Mouse (Mus musculus): ENCODE measurements around the gene Fabp6. TPM values are rescaled to one million over a fixed set of nuclear protein-coding genes. Genes with fewer than 3 reads are reported as not detected.

Fabp6 gene
- total RNA-seq (2014; fragmentation: Nextera tagmentation) (not detected in 2 replicates), total RNA-seq (2017) (not detected in 2 replicates), polyA plus RNA-seq (2012) (not detected in 2 replicates)

DNA sequence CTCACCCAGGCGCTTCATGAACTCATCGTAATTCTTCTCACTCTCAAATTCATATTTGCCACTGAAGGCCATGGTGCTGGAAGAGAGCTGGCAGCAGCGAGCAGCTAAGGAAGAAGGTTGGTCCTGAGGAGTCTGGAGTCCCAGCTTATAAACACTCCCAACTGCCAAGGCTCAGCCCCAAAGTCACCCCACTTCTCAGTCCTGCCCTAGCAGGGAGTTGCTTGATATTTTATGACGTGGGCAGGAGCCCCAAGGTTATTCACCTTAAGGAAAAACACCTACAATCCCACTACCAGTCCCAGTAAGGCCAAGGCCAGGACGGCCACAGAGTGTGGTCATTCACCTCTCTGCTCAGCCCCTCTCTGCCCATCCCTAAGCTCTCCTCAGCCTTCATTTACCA, at the start of gene Fabp6:
Gene Fabp6, minus strand, starts transcription at position 101 of the 400 bp plus-strand sequence.
- ATAC-seq (ENCODE audit: extremely low read depth, insufficient number of reproducible peaks, low FRiP score, poor library complexity, severe bottlenecking): no peak
- Histone ChIP-seq H3K36me3 (replicated peaks) (no peaks in the 10 kb centered on the region), H3K4me1 (ENCODE audit: insufficient read depth, low read depth, low read length) (no peaks in the 10 kb centered on the region), H3K4me3 (ENCODE audit: low read depth, low read length) (no peak within 1 kb of the TSS), H3K9me3 (replicated peaks) (no peaks in the 10 kb centered on the region), H3K27me3 (ENCODE audit: insufficient read depth, low read length) (no peaks in the 10 kb centered on the region)
- TF ChIP-seq CTCF (IDR thresholded peaks at IDR 0.05; ENCODE audit: low read depth, low read length) (no peak), GATA1 (IDR thresholded peaks at IDR 0.05; ENCODE audit: borderline replicate concordance, low read length) (no peak), POLR2AphosphoS5 (IDR thresholded peaks at IDR 0.05; ENCODE audit: insufficient replicate concordance, low read depth, low read length) (no peak)
- no peak for DNase-seq (ENCODE audit: low spot score)

GRCm38 (mm10) chr11:43645286-43645685, 43.9 kb upstream of the Fabp6 start:
- H3K36me3 ChIP-seq (replicated peaks): no peaks in the 10 kb centered on the region
- H3K9me3 ChIP-seq (replicated peaks): no peaks in the 10 kb centered on the region
- DNase-seq (ENCODE audit: low spot score): no peak
- ATAC-seq (ENCODE audit: extremely low read depth, insufficient number of reproducible peaks, low FRiP score, poor library complexity, severe bottlenecking): no peak; the same call in 1 of the 2 replicates
- TF ChIP-seq GATA1 (IDR thresholded peaks at IDR 0.05; ENCODE audit: borderline replicate concordance, low read length) (no peak), CTCF (IDR thresholded peaks at IDR 0.05; ENCODE audit: low read depth, low read length) (peak; percentile 46; the same call in 1 of the 2 replicates)
- H3K27me3 ChIP-seq (ENCODE audit: insufficient read depth, low read length): peaks cover 8% of the 10 kb centered on the region
- no peak overlapping the region for H3K4me3 ChIP-seq (ENCODE audit: low read depth, low read length)
- H3K4me1 ChIP-seq (ENCODE audit: insufficient read depth, low read depth, low read length): no peaks in the 10 kb centered on the region

GRCm38 (mm10) chr11:43643180-43643591, 41.8 kb upstream of the Fabp6 start:
- H3K4me1 ChIP-seq (ENCODE audit: insufficient read depth, low read depth, low read length): no peaks in the 10 kb centered on the region
- no peaks in the 10 kb centered on the region for H3K9me3 ChIP-seq (replicated peaks)
- ATAC-seq (ENCODE audit: extremely low read depth, insufficient number of reproducible peaks, low FRiP score, poor library complexity, severe bottlenecking) (no peak), DNase-seq (ENCODE audit: low spot score) (no peak)
- H3K36me3 ChIP-seq (replicated peaks): no peaks in the 10 kb centered on the region
- peaks cover 10% of the 10 kb centered on the region for H3K27me3 ChIP-seq (ENCODE audit: insufficient read depth, low read length)
- TF ChIP-seq POLR2AphosphoS5 (IDR thresholded peaks at IDR 0.05; ENCODE audit: insufficient replicate concordance, low read depth, low read length) (no peak), CTCF (IDR thresholded peaks at IDR 0.05; ENCODE audit: low read depth, low read length) (no peak), GATA1 (IDR thresholded peaks at IDR 0.05; ENCODE audit: borderline replicate concordance, low read length) (no peak)
- H3K4me3 ChIP-seq (ENCODE audit: low read depth, low read length): no peak overlapping the region

GRCm38 (mm10) chr11:43638486-43638885, 37.1 kb upstream of the Fabp6 start:
- DNase-seq (ENCODE audit: low spot score): no peak
- Histone ChIP-seq H3K27me3 (ENCODE audit: insufficient read depth, low read length) (peaks cover 12% of the 10 kb centered on the region), H3K9me3 (replicated peaks) (no peaks in the 10 kb centered on the region), H3K36me3 (replicated peaks) (no peaks in the 10 kb centered on the region), H3K4me1 (ENCODE audit: insufficient read depth, low read depth, low read length) (no peaks in the 10 kb centered on the region), H3K4me3 (ENCODE audit: low read depth, low read length) (no peak overlapping the region)
- no peak for TF ChIP-seq CTCF (IDR thresholded peaks at IDR 0.05; ENCODE audit: low read depth, low read length)
- TF ChIP-seq GATA1 (IDR thresholded peaks at IDR 0.05; ENCODE audit: borderline replicate concordance, low read length): no peak
- TF ChIP-seq POLR2AphosphoS5 (IDR thresholded peaks at IDR 0.05; ENCODE audit: insufficient replicate concordance, low read depth, low read length): no peak
- no peak for TF ChIP-seq TAL1 (conservative IDR thresholded peaks at IDR 0.05; ENCODE audit: low read depth, low read length)
- no peak for TF ChIP-seq GATA2 (IDR thresholded peaks at IDR 0.05; ENCODE audit: borderline replicate concordance, low read depth, low read length)
- no peak for ATAC-seq (ENCODE audit: extremely low read depth, insufficient number of reproducible peaks, low FRiP score, poor library complexity, severe bottlenecking)

GRCm38 (mm10) chr11:43636761-43637160, 35.4 kb upstream of the Fabp6 start:
- Histone ChIP-seq H3K36me3 (replicated peaks) (no peaks in the 10 kb centered on the region), H3K4me3 (ENCODE audit: low read depth, low read length) (no peak overlapping the region), H3K9me3 (replicated peaks) (no peaks in the 10 kb centered on the region), H3K27me3 (ENCODE audit: insufficient read depth, low read length) (peaks cover 9% of the 10 kb centered on the region), H3K4me1 (ENCODE audit: insufficient read depth, low read depth, low read length) (no peaks in the 10 kb centered on the region)
- TF ChIP-seq TAL1 (conservative IDR thresholded peaks at IDR 0.05; ENCODE audit: low read depth, low read length) (no peak), POLR2AphosphoS5 (IDR thresholded peaks at IDR 0.05; ENCODE audit: insufficient replicate concordance, low read depth, low read length) (no peak), GATA2 (IDR thresholded peaks at IDR 0.05; ENCODE audit: borderline replicate concordance, low read depth, low read length) (no peak), GATA1 (IDR thresholded peaks at IDR 0.05; ENCODE audit: borderline replicate concordance, low read length) (no peak), CTCF (IDR thresholded peaks at IDR 0.05; ENCODE audit: low read depth, low read length) (no peak)
- no peak for DNase-seq (ENCODE audit: low spot score)
- no peak for ATAC-seq (ENCODE audit: extremely low read depth, insufficient number of reproducible peaks, low FRiP score, poor library complexity, severe bottlenecking)

- Histone ChIP-seq H3K4me3 (ENCODE audit: low read depth, low read length) (no peak overlapping the region), H3K27me3 (ENCODE audit: insufficient read depth, low read length) (peaks cover 9% of the 10 kb centered on the region), H3K4me1 (ENCODE audit: insufficient read depth, low read depth, low read length) (no peaks in the 10 kb centered on the region), H3K36me3 (replicated peaks) (no peaks in the 10 kb centered on the region), H3K9me3 (replicated peaks) (no peaks in the 10 kb centered on the region)
- no peak for DNase-seq (ENCODE audit: low spot score)
- no peak for TF ChIP-seq GATA2 (IDR thresholded peaks at IDR 0.05; ENCODE audit: borderline replicate concordance, low read depth, low read length)
- no peak for TF ChIP-seq GATA1 (IDR thresholded peaks at IDR 0.05; ENCODE audit: borderline replicate concordance, low read length)
- no peak for TF ChIP-seq CTCF (IDR thresholded peaks at IDR 0.05; ENCODE audit: low read depth, low read length)
- no peak for TF ChIP-seq TAL1 (conservative IDR thresholded peaks at IDR 0.05; ENCODE audit: low read depth, low read length)
- TF ChIP-seq POLR2AphosphoS5 (IDR thresholded peaks at IDR 0.05; ENCODE audit: insufficient replicate concordance, low read depth, low read length): no peak
- no peak for ATAC-seq (ENCODE audit: extremely low read depth, insufficient number of reproducible peaks, low FRiP score, poor library complexity, severe bottlenecking)
Observed at GRCm38 (mm10) chr11:43633658-43634401, 32.5 kb upstream of the Fabp6 start.

Measured in G1E (cell line).